Mouse (Mus musculus): ENCODE results near the gene Bbc3. TPM values are rescaled to one million over a fixed set of nuclear protein-coding genes. Genes with fewer than 3 reads are reported as not detected.

The Bbc3 gene
- polyA plus RNA-seq, 1 experiment from 2014 or later = 31.1 TPM

- Histone ChIP-seq H3K36me3 (ENCODE audit: insufficient read depth, low read length) (peaks cover 37% of the 10 kb centered on the region), H3K9me3 (ENCODE audit: low read length) (no peaks in the 10 kb centered on the region), H3K4me2 (replicated peaks; ENCODE audit: low read depth, low read length) (no peak overlapping the region), H3K9ac (replicated peaks; ENCODE audit: low read depth) (no peak overlapping the region), H3K4me3 (ENCODE audit: low read depth, low read length) (no peak overlapping the region), H3K27ac (ENCODE audit: low read length) (no peak overlapping the region), H3K27me3 (replicated peaks; ENCODE audit: insufficient read depth, low read length) (no peaks in the 10 kb centered on the region), H3K4me1 (ENCODE audit: insufficient read depth, low read depth, low read length) (no peaks in the 10 kb centered on the region; the same call in 1 of the 2 replicates)
- DNase-seq (ENCODE audit: low spot score) (no peak), ATAC-seq (no peak)
- WGBS = 84% methylated on average over 13 of the region's 13 CpGs
- TF ChIP-seq EP300 (IDR thresholded peaks at IDR 0.05) (no peak), CTCF (IDR thresholded peaks at IDR 0.05) (no peak)
These were observed 25.9 kb upstream of the Bbc3 start for GRCm38 (mm10) chr7:16282334-16282733.

- H3K4me3 ChIP-seq (ENCODE audit: low read depth, low read length) = no peak overlapping the region
- 89% methylated on average over 8 of the region's 8 CpGs for WGBS
- no peaks in the 10 kb centered on the region for H3K9me3 ChIP-seq (ENCODE audit: low read length)
- peaks cover 28% of the 10 kb centered on the region for H3K36me3 ChIP-seq (ENCODE audit: insufficient read depth, low read length)
- no peak overlapping the region for H3K9ac ChIP-seq (replicated peaks; ENCODE audit: low read depth)
- no peak for DNase-seq (ENCODE audit: low spot score)
- H3K27me3 ChIP-seq (replicated peaks; ENCODE audit: insufficient read depth, low read length) = no peaks in the 10 kb centered on the region
- H3K4me1 ChIP-seq (ENCODE audit: insufficient read depth, low read depth, low read length) = no peaks in the 10 kb centered on the region; the same call in 1 of the 2 replicates
- TF ChIP-seq CTCF (IDR thresholded peaks at IDR 0.05) (no peak), EP300 (IDR thresholded peaks at IDR 0.05) (no peak)
- no peak overlapping the region for H3K4me2 ChIP-seq (replicated peaks; ENCODE audit: low read depth, low read length)
- no peak for ATAC-seq
- H3K27ac ChIP-seq (ENCODE audit: low read length) = no peak overlapping the region
These were observed 24.2 kb upstream of the Bbc3 start for GRCm38 (mm10) chr7:16284001-16284400.

- peaks cover 28% of the 10 kb centered on the region for H3K36me3 ChIP-seq (ENCODE audit: insufficient read depth, low read length)
- H3K9me3 ChIP-seq (ENCODE audit: low read length) = no peaks in the 10 kb centered on the region
- peak overlapping the region; percentile 88 for H3K27ac ChIP-seq (ENCODE audit: low read length)
- no peak for TF ChIP-seq EP300 (IDR thresholded peaks at IDR 0.05)
- TF ChIP-seq CTCF (IDR thresholded peaks at IDR 0.05) = no peak
- ATAC-seq (no peak), DNase-seq (ENCODE audit: low spot score) (no peak)
- H3K27me3 ChIP-seq (replicated peaks; ENCODE audit: insufficient read depth, low read length) = no peaks in the 10 kb centered on the region
- WGBS = 45% methylated on average over 9 of the region's 9 CpGs
- no peaks in the 10 kb centered on the region; the same call in 1 of the 2 replicates for H3K4me1 ChIP-seq (ENCODE audit: insufficient read depth, low read depth, low read length)
- H3K9ac ChIP-seq (replicated peaks; ENCODE audit: low read depth) = no peak overlapping the region
- peak overlapping the region; percentile 53 for H3K4me2 ChIP-seq (replicated peaks; ENCODE audit: low read depth, low read length)
- peak overlapping the region; percentile 76 for H3K4me3 ChIP-seq (ENCODE audit: low read depth, low read length)
These were observed 23.3 kb upstream of the Bbc3 start for GRCm38 (mm10) chr7:16284904-16285303.

GRCm38 (mm10) chr7:16285450-16286025 is 22.7 kb upstream of the Bbc3 start:
- H3K9ac ChIP-seq (replicated peaks; ENCODE audit: low read depth) = peak overlapping the region; percentile 23; the same call in 1 of the 2 replicates
- H3K4me1 ChIP-seq (ENCODE audit: insufficient read depth, low read depth, low read length) = no peaks in the 10 kb centered on the region; the same call in 1 of the 2 replicates
- peak overlapping the region; percentile 88 for H3K27ac ChIP-seq (ENCODE audit: low read length)
- peak overlapping the region; percentile 53 for H3K4me2 ChIP-seq (replicated peaks; ENCODE audit: low read depth, low read length)
- peaks cover 26% of the 10 kb centered on the region for H3K36me3 ChIP-seq (ENCODE audit: insufficient read depth, low read length)
- no peaks in the 10 kb centered on the region for H3K9me3 ChIP-seq (ENCODE audit: low read length)
- no peaks in the 10 kb centered on the region for H3K27me3 ChIP-seq (replicated peaks; ENCODE audit: insufficient read depth, low read length)
- TF ChIP-seq EP300 (IDR thresholded peaks at IDR 0.05) (no peak), CTCF (IDR thresholded peaks at IDR 0.05) (no peak)
- DNase-seq (ENCODE audit: low spot score) (peak; percentile 95), ATAC-seq (peak; percentile 63)
- peak overlapping the region; percentile 76 for H3K4me3 ChIP-seq (ENCODE audit: low read depth, low read length)
- 3% methylated on average over 14 of the region's 14 CpGs for WGBS

- Histone ChIP-seq H3K4me1 (ENCODE audit: insufficient read depth, low read depth, low read length) (no peaks in the 10 kb centered on the region; the same call in 1 of the 2 replicates), H3K27ac (ENCODE audit: low read length) (peak within 1 kb of the TSS; percentile 99), H3K4me3 (ENCODE audit: low read depth, low read length) (peak within 1 kb of the TSS; percentile 76), H3K27me3 (replicated peaks; ENCODE audit: insufficient read depth, low read length) (no peaks in the 10 kb centered on the region), H3K9ac (replicated peaks; ENCODE audit: low read depth) (peak within 1 kb of the TSS; percentile 77), H3K9me3 (ENCODE audit: low read length) (no peaks in the 10 kb centered on the region), H3K36me3 (ENCODE audit: insufficient read depth, low read length) (peaks cover 21% of the 10 kb centered on the region), H3K4me2 (replicated peaks; ENCODE audit: low read depth, low read length) (peak within 1 kb of the TSS; percentile 53)
- WGBS = 4% methylated on average over 50 of the region's 70 CpGs
- TF ChIP-seq EP300 (IDR thresholded peaks at IDR 0.05) = no peak
- TF ChIP-seq CTCF (IDR thresholded peaks at IDR 0.05) = no peak
- peak; percentile 100 for DNase-seq (ENCODE audit: low spot score)
- peak; percentile 86 for ATAC-seq
These were observed 21.9 kb upstream of the Bbc3 start, which contains the start of gene Ccdc9 for GRCm38 (mm10) chr7:16286026-16286961. Gene Ccdc9, minus strand, starts transcription at chr7:16286795.

GRCm38 (mm10) chr7:16287016-16287415 is 21.2 kb upstream of the Bbc3 start:
- no peaks in the 10 kb centered on the region; the same call in 1 of the 2 replicates for H3K4me1 ChIP-seq (ENCODE audit: insufficient read depth, low read depth, low read length)
- DNase-seq (ENCODE audit: low spot score) (no peak), ATAC-seq (no peak)
- H3K27ac ChIP-seq (ENCODE audit: low read length) = peak overlapping the region; percentile 99
- TF ChIP-seq CTCF (IDR thresholded peaks at IDR 0.05) (no peak), EP300 (IDR thresholded peaks at IDR 0.05) (no peak)
- peak overlapping the region; percentile 77 for H3K9ac ChIP-seq (replicated peaks; ENCODE audit: low read depth)
- peaks cover 16% of the 10 kb centered on the region for H3K36me3 ChIP-seq (ENCODE audit: insufficient read depth, low read length)
- H3K4me2 ChIP-seq (replicated peaks; ENCODE audit: low read depth, low read length) = peak overlapping the region; percentile 48
- H3K4me3 ChIP-seq (ENCODE audit: low read depth, low read length) = peak overlapping the region; percentile 76; the same call in 1 of the 2 replicates
- H3K27me3 ChIP-seq (replicated peaks; ENCODE audit: insufficient read depth, low read length) = no peaks in the 10 kb centered on the region
- H3K9me3 ChIP-seq (ENCODE audit: low read length) = no peaks in the 10 kb centered on the region
- 68% methylated on average over 2 of the region's 2 CpGs for WGBS
